Mouse (Mus musculus) liver, postnatal 0 days (tissue): ENCODE data around the gene Cmtm8. TPM values are rescaled to one million over a fixed set of nuclear protein-coding genes. Genes with fewer than 3 reads are reported as not detected.

Experiments used
- ATAC-seq: fragments of 200-750 bp; cut with Nextera tagmentation; 2 replicates; pipeline ENCODE4 v1.8.0; 2017; ENCODE audit warnings: mild to moderate bottlenecking, moderate library complexity
- DNase-seq: peaks from one replicate; pipeline ENCODE4 v3.0.0-alpha.2; 2016
- H3K27ac ChIP-seq: fragments of 300-500 bp; sonication (generic); 2 replicates; pipeline ENCODE4 v1.5.1; 2014; ENCODE audit warnings: antibody characterized with exemption, moderate library complexity, mild to moderate bottlenecking, low read depth
- H3K27me3 ChIP-seq: fragments of 300-500 bp; sonication (generic); 2 replicates; pipeline ENCODE4 v1.6.1; 2014; ENCODE audit warnings: low read length, control low read depth, mixed read lengths; ENCODE audit not compliant: insufficient read depth
- H3K36me3 ChIP-seq: fragments of 300-500 bp; sonication (generic); replicated peaks from 2 replicates; pipeline ENCODE4 v1.6.1; 2014; ENCODE audit warnings: mild to moderate bottlenecking, control low read depth, low read length, moderate library complexity, mixed read lengths; ENCODE audit not compliant: insufficient read depth
- H3K4me1 ChIP-seq: fragments of 300-500 bp; sonication (generic); 2 replicates; pipeline ENCODE4 v1.6.1; 2014; ENCODE audit warnings: antibody characterized with exemption, mild to moderate bottlenecking, control low read depth; ENCODE audit not compliant: insufficient read depth
- H3K4me2 ChIP-seq: fragments of 300-500 bp; sonication (generic); 2 replicates; pipeline ENCODE4 v1.6.1; 2014; ENCODE audit warnings: low read depth, mild to moderate bottlenecking, low read length, moderate library complexity, mixed read lengths
- H3K4me3 ChIP-seq: fragments of 300-500 bp; sonication (generic); 2 replicates; pipeline ENCODE4 v1.5.1; 2014; ENCODE audit warnings: low read depth, low read length
- H3K9ac ChIP-seq: fragments of 300-500 bp; sonication (generic); replicated peaks from 2 replicates; pipeline ENCODE4 v1.6.1; 2014; ENCODE audit warnings: mild to moderate bottlenecking, moderate library complexity
- H3K9me3 ChIP-seq: fragments of 300-500 bp; sonication (generic); 2 replicates; pipeline ENCODE4 v1.6.1; 2016; ENCODE audit warnings: mild to moderate bottlenecking, control low read depth, low read length, mixed read lengths
- CTCF ChIP-seq: sonication (generic); IDR thresholded peaks from 2 replicates; pipeline ENCODE4 v1.5.1; 2016; ENCODE audit warnings: antibody characterized with exemption, low read depth
- EP300 ChIP-seq: IDR thresholded peaks from 2 replicates; pipeline ENCODE4 v1.6.1; 2016; ENCODE audit warnings: antibody characterized with exemption, low read depth, mild to moderate bottlenecking
- WGBS: fragments of 180-500 bp; shearing (Covaris S2); extraction: QIAGEN DNeasy Blood & Tissue Kit; methylation state at CpG from one replicate; pipeline ENCODE4 v1.1.7; 2014; ENCODE audit not compliant: insufficient replicate concordance; 5-methylcytosine and 5-hydroxymethylcytosine counted together
- polyA plus RNA-seq: library from polyadenylated mRNA; unstranded; fragments of >200 nt; fragmentation: Nextera tagmentation; extraction: Ambion mirVana; gene quantifications from 2 replicates; pipeline ENCODE4 v1.2.1, GENCODE M21; 2015

Gene Cmtm8
- polyA plus RNA-seq, 1 experiment from 2014 or later, result 109 TPM

DNA sequence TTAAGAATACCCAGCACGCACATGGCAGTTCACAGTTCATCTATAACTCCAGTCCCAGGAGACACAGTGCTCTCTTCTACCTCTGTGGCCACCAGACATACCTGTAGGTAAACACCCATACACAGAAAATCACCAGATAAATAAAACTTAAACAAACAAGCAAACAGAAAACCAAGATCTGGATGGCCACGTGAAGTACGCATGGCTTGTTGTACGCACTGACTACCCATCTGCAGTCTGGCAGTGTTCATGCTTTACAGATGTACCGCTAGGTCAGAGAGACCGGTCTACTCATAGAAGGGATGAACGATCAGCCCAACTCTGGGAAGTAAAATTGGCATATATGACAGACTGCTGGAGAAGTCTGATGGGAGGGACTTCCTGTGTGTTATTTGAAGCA is 27.8 kb downstream of the Cmtm8 start:
- Histone ChIP-seq H3K4me1 (peaks cover 28% of the 10 kb centered on the region), H3K36me3 (no peaks in the 10 kb centered on the region), H3K9ac (no peak overlapping the region), H3K9me3 (no peaks in the 10 kb centered on the region), H3K27ac (peak overlapping the region; percentile 84), H3K27me3 (no peaks in the 10 kb centered on the region), H3K4me2 (no peak overlapping the region), H3K4me3 (no peak overlapping the region)
- TF ChIP-seq EP300, result no peak
- TF ChIP-seq CTCF, result no peak
- ATAC-seq, result no peak
- no peak for DNase-seq
- 81% methylated on average over 7 of the region's 7 CpGs for WGBS

DNA sequence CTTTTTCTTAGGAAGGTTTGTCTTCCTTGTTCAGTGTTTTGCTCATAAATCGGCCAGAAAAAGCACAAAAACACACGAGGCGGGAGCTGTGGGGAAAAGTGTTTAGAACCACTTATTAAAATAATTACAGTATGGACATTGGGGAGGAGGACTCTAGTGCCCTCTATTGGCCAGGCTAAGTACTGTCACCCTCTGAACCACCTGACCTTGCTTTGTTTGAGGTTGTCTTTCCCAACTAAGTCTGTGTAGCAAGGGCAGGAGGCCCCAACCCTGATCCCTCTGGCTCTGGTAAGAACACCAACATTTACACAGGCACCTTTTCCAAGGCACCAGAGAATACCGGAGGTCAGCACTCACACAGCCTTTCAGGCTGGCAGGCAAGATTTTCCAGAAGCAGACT is 28.6 kb downstream of the Cmtm8 start:
- H3K9ac ChIP-seq, result no peak overlapping the region
- H3K27me3 ChIP-seq, result no peaks in the 10 kb centered on the region
- TF ChIP-seq CTCF, result peak; percentile 89
- no peak for TF ChIP-seq EP300
- H3K4me1 ChIP-seq, result peaks cover 34% of the 10 kb centered on the region
- H3K9me3 ChIP-seq, result no peaks in the 10 kb centered on the region
- peak overlapping the region; percentile 84 for H3K27ac ChIP-seq
- DNase-seq (peak; percentile 64), ATAC-seq (peak; percentile 77)
- H3K4me3 ChIP-seq, result no peak overlapping the region
- H3K36me3 ChIP-seq, result no peaks in the 10 kb centered on the region
- no peak overlapping the region for H3K4me2 ChIP-seq
- WGBS, result 35% methylated on average over 4 of the region's 4 CpGs

GRCm38 (mm10) chr9:114812001-114812400 is 32.0 kb downstream of the Cmtm8 start:
- Histone ChIP-seq H3K4me1 (peaks cover 36% of the 10 kb centered on the region), H3K4me2 (no peak overlapping the region), H3K27ac (no peak overlapping the region), H3K4me3 (no peak overlapping the region), H3K9me3 (no peaks in the 10 kb centered on the region), H3K36me3 (no peaks in the 10 kb centered on the region), H3K9ac (no peak overlapping the region), H3K27me3 (no peaks in the 10 kb centered on the region)
- ATAC-seq, result no peak
- DNase-seq, result no peak
- 60% methylated on average over 4 of the region's 4 CpGs for WGBS
- TF ChIP-seq EP300, result no peak
- TF ChIP-seq CTCF, result no peak

DNA sequence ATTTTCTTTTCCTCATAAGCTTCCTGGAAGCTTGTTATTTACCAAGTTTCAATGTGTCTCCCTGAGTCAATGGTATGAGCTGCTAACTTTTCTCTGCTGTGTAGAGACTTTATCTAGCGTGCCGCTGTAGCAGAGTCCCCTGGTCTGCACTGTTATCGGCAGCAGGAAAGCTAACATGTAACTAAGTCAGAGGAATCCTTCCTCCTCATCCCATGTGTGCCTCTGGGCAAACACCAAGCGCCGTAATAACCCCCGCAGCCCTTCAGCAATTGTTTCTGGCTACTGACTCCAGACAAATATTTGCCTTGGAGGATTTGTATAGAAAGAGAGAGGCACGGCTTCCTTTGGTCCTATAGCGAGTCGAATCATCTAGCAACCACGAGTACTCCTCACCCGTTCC is 33.1 kb downstream of the Cmtm8 start:
- 36% methylated on average over 11 of the region's 11 CpGs for WGBS
- no peaks in the 10 kb centered on the region for H3K27me3 ChIP-seq
- peaks cover 29% of the 10 kb centered on the region for H3K4me1 ChIP-seq
- DNase-seq, result no peak
- no peak overlapping the region for H3K4me3 ChIP-seq
- no peak overlapping the region for H3K9ac ChIP-seq
- H3K9me3 ChIP-seq, result no peaks in the 10 kb centered on the region
- H3K36me3 ChIP-seq, result no peaks in the 10 kb centered on the region
- TF ChIP-seq EP300, result no peak
- no peak for TF ChIP-seq CTCF
- H3K4me2 ChIP-seq, result peak overlapping the region; percentile 52
- peak; percentile 14; the same call in 1 of the 2 replicates for ATAC-seq
- H3K27ac ChIP-seq, result peak overlapping the region; percentile 68; the same call in 1 of the 2 replicates

- no peak overlapping the region for H3K4me3 ChIP-seq
- H3K4me1 ChIP-seq, result peaks cover 34% of the 10 kb centered on the region
- no peak for TF ChIP-seq EP300
- TF ChIP-seq CTCF, result no peak
- no peak for DNase-seq
- no peaks in the 10 kb centered on the region for H3K36me3 ChIP-seq
- WGBS, result 57% methylated on average over 5 of the region's 5 CpGs
- H3K27ac ChIP-seq, result no peak overlapping the region
- H3K4me2 ChIP-seq, result no peak overlapping the region
- H3K9me3 ChIP-seq, result no peaks in the 10 kb centered on the region
- no peaks in the 10 kb centered on the region for H3K27me3 ChIP-seq
- ATAC-seq, result no peak
- H3K9ac ChIP-seq, result no peak overlapping the region
These were observed 35.3 kb downstream of the Cmtm8 start for GRCm38 (mm10) chr9:114808671-114809070.

DNA sequence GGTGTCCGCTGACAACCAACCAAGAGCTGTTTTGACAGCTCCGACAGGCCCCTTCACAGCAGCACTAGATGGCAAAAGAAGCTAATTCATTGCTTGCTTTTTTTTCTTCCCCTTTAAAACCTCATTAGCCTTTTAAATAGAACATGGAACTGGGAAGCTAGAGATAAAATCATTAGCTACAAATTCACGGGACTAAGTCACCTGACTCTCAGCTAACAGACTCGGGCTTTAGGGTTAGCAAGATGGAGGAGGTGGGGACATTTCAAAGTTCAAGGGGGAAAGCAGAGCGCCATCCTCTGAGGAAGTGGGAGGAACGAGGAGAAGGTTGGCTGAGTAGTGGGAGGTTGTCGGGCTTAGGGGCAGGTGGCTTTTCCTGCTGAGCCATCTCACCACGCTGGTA is 36.7 kb downstream of the Cmtm8 start:
- DNase-seq (no peak), ATAC-seq (no peak)
- Histone ChIP-seq H3K27ac (no peak overlapping the region), H3K9me3 (no peaks in the 10 kb centered on the region), H3K9ac (no peak overlapping the region), H3K4me3 (no peak overlapping the region), H3K4me1 (peaks cover 32% of the 10 kb centered on the region), H3K27me3 (no peaks in the 10 kb centered on the region), H3K36me3 (no peaks in the 10 kb centered on the region), H3K4me2 (no peak overlapping the region)
- 46% methylated on average over 8 of the region's 8 CpGs for WGBS
- TF ChIP-seq CTCF, result no peak
- no peak for TF ChIP-seq EP300
